Mouse (Mus musculus): ENCODE results near the gene Cercam. TPM values are rescaled to one million over a fixed set of nuclear protein-coding genes. Genes with fewer than 3 reads are reported as not detected.

Gene Cercam
- total RNA-seq (2022) = 10 to 100 TPM in 3 of 4 experiments, 1 to 10 TPM in 1; 7.7 to 11.6 (median 11.0) TPM

DNA sequence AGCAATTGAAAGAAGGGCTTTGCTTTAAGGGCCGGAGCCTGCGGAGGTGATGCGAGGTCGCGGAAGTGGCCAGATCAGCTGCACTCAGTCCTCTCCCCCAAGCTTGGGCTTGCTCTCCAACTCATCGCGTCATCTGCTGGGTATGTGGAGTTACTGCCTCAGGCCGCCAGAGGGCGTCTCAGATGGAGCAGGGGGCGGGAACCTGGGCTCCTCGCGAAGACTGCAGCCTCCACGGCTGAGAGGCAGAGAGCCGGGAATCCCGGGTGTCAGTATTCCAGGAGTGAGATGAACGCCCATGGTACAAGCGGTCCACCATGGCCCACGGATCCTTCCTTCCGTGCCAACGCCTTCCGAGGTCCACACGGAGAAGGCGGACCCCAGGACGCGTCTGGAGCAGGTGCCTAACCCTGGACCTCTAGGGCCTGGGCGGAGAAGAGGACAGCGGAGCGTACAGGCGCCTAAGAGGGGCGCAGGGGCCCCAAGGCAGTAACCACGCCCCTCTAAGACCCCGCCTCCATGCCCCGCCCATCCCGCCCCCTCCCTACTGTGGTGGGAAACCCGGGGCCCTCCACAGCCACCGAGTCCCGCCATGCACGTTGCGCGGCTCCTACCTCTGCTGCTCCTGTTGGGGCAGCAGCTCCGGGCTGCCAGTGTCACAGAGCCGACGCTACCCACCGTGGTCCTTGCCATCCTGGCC, at the start of gene Cercam:
Gene Cercam (plus strand): TSS at position 216 of the 697 bp plus-strand sequence.
- peak; percentile 66 to 71 for DNase-seq (ENCODE audit: low spot score in 2 of 2)

DNA sequence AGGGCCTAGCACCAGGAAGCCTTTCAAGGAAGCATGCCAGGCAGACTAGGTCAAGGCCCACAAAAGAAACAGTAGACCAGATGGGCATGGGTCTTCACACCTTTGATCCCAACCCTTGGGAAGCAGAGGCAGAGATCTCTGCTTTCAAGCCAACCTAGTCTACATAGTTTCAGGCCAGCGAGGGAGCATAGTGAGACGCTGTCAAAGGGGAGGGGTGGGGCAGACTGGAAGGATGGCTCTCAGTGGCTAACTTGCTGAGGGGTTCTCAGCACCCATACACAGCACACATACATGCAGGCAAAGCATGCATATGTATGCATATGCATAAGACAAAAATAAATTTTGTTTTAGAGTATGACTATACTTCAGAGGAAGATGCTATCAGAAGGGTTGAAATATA, 49.6 kb upstream of the Cercam start:
- no peak for DNase-seq (ENCODE audit: low spot score in 2 of 2)

DNA sequence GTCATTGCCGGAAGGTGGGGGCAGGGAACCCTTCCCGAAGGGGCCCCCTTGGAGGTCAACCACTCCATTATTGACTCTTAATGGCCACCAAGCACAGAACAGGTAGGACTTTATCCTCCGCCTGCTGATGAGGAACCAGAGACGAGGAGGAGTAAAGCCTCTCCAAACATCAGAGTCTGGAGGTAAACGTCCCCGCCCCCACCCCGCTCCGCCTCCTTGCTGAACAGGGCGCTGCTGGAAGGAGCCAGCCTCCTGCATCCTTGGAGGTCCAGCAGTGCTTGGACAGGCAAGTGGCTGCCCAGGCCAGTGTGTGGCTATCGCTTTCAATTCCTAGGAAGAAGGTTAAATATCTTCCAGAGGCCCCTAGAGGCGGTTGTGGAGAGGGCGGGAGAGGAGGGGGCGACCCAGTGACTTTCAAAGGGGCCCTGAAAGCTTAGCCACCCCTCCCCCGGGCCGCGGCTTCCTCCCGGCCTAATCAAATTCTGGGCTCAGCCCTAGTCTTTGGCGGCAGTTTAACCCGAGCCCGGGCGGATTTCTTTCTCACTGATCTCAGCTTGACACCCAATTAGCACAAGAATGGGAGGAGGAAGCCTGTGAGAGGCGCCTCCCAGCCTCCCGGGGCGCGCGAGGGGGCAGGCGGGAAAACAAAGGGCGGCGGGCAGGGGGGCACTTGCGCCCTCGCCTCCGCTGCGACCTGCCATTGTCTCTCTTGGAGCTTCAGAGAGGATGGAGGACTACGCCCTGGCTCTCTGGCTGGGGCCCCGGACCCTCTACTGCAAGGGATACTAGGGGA, 48.7 kb upstream of the Cercam start, which contains the start of gene Urm1:
Gene Urm1 (plus strand): TSS at position 51 of the 793 bp plus-strand sequence.
- DNase-seq (ENCODE audit: low spot score in 2 of 2) = peak; percentile 60 to 67

DNA sequence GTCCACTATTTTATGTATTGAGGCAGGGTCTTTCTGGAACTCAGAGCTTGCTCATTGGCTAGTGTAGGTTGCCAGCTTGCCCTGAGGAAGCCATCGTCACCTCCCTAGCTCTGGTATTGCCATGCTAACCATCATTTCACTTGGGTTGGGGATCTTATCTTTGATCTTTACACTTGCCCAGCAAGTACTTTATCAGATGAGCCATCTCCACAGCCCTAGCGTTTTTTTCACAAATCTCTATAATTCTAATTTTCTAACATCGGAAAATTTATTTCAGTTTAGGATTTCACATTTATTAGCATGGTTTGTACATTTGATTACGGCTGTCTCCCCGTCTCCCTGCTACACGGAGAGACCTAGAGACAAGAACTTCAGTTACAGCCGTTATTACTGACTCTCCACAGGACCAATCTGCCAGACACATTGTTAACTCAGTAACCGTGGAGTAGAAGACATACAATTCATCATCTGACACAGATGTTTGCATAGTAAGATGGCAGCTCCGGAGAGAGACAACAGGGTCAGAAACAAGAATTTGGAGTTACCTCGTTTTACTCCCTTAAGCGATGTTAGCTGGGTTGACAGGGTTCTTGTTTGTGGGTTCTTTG, 42.5 kb upstream of the Cercam start:
- DNase-seq (ENCODE audit: low spot score in 2 of 2) = no peak

DNA sequence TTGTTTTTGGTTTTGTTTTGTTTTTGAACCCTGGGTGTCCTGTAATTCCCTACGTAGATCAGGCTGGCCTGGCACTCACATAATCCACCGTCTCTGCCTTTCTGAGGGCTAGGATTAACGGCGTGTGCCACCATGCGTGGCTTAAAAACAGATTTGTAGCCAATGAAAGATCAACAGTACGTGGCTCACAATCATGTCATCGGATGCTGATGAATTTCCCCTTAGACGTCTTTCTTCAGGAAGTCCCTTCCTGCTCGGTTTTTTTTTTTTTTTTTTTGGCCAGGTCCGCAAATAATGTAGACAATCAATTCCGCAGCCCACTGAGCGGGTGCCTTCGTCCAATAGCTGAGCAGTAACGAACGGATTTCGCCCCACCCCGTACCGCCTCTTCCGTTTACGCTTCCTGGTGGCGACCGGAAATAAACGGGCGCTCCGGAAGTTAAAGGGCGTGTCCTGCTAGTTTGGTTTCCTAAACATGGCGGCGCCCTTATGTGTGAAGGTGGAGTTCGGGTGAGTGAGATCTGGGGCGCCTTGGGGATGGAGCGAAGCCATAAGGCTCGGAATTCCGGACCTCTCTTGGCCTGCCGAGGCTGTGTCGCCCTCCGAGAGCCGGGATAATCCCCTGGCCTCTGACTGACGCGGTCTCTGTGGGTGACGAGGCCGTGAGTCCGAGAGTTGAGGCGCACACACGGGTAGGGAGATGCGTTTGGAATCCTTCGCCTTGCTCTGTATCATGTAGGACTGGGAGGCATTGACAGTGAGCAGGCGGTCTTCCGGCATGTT, 41.8 kb upstream of the Cercam start:
- DNase-seq (ENCODE audit: low spot score in 2 of 2) = peak; percentile 78 to 96

DNA sequence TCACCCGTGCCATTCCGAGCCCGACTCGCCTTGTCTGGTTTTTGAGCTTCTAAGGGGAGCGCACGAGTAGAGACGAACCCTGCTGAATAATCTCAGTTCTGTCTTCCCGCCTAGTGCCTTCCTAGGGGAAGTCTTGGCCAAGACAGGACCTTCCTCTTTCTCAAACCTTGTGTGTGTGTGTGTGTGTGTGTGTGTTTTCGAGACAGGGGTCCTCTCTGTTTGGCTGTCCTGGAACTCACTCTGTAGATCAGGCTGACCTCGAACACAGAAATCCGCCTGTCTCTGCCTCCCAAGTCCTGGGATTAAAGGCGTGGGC, 41.3 kb upstream of the Cercam start:
- DNase-seq (ENCODE audit: low spot score in 2 of 2) = no peak

DNA sequence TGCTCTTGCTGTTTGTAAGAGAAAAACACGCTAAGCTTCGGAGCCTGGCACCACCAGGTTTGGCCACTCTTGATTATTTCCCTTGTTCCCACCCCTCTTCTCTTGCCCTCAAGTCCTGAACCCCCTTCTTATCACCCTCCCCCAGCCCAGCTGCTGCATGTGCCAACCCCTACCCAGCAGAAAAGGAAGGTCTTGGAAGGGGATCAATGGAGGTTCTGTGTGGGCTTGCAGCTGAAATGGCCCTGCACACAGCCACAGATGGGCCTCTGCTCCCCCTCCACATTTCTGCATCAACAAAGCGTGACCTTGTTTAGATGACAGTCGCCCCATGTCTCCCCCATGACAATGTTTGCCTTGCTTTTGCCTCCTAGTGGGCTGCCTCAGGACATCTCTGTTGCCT, 37.9 kb upstream of the Cercam start:
- peak in 1 of 2 experiments; percentile 66 for DNase-seq (ENCODE audit: low spot score in 2 of 2)

DNA sequence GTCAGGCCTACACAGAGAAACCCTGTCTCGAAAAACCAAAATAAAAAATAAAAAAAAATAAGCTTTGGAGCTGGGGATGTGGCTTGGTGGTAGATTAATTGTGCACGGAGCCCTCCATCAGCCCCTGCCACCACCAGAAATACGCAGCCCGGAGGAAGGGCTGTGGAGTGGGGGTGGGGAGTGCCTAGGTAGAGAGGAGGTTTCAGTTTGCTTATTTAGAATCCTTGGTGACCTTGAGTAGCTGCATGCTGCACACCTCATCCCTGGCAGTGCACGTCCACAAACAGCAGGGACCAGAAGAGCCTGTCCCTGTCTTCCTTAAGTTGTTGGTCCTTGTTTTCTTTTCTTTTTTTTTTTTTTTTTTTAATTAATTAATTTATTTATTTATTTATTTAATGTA, 35.2 kb upstream of the Cercam start:
- no peak for DNase-seq (ENCODE audit: low spot score in 2 of 2)

DNA sequence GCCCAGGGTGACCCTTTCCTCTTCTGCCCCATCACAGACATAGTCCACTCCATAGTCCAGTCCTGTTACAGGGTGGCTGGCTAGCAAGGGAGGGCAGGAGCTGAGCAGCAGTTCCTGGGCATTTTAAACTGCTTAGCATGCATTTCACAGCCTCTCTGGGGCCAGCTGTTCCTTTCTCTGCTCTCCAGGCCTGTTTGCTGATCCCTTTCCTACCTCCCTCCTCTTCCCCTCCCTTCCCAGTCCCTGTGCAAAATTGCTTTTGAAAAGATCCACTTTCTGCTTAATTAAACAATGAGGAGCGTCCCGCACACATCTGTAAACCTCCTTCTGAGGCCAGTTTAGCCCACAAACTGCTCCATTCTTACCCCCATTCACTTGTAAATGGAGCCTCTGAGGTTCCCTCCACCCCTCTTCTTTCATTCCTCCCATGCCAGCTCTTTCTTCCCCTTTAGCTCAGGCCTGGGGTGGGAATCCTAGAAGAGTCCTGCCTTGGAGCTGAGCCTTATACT, 33.5 kb upstream of the Cercam start:
- DNase-seq (ENCODE audit: low spot score in 2 of 2) = no peak

DNA sequence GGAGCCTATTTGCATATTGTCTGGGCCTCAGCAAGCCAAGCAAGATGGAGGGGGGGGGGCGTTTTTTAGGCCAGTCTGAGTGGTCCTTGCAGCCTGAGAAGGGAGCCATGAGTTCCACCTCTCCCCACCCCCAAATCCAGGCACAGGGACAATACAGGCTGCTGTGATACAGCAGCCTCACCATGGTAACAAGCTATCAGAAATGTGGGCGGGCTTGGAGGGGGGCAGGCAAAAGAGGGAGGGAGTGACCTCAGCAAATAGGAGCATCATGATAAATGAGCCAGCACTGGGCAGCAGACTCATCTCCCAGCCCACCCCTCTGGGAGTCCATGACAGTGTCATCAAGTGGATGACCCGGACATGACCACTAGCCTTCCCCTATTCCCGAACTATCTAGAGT, 29.5 kb upstream of the Cercam start:
- no peak for DNase-seq (ENCODE audit: low spot score in 2 of 2)

DNA sequence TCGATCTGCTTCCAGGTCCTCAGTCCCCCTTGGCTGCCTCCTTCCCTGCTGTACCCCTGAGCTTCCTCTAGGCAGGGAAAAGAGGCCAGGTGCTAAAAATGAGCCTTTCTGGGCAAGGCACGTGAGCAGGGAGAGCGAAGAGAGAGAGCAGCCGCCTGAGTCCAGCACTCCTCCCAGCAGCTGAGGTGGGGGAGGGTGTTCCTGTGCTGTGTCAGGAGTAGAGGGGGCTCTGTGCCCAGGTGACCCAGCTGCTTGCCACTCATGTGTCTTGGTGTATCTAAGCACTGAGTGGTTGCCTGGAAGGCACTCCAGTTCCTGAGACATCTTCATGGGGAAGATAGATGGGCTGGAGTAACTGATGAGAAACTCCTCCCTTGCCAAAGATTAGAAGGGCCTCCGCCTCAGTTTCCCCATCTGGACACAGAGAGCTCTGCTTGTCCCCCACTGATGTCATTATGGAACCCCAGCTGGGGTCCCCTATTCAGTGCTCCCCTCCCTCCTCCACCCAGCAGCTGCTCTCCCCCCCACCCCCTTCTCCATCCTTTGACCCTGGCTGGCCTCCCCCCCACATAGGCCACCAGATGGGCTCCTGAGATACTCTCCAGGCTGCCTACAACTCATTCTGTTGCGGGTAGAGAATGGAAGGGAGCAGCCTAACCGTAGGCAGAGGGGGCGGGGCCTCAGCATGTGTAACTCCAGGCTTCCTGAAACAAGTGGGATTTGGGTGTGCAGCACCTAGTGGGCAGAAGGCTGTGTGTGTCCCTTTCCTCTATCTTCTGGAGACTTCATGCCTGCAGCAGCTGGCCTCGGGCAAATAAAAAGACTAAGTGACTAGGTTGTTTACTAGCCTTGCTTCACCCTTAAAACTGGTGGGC, 25.5 kb upstream of the Cercam start:
- peak in 1 of 2 experiments; percentile 66 for DNase-seq (ENCODE audit: low spot score in 2 of 2)

DNA sequence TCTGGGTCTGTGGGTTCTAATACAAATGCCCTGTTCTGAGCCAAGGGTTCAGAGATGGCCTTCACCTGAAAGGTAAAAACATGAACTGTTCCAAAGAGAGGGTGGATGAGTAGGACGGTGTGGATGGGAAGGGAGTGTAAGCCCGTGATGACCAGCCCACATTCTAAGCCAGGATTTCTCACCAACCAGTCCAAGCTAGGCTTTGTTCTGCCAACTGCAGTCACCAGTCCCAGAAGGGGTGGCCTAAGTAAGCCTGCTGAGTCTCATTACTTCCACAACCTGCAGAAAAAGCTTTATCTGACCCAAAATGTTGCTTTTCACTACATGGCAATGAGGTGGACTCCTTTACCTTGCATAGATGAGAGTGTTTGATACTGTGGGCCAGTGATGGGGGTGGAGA, 24.8 kb upstream of the Cercam start:
- DNase-seq (ENCODE audit: low spot score in 2 of 2) = no peak

DNA sequence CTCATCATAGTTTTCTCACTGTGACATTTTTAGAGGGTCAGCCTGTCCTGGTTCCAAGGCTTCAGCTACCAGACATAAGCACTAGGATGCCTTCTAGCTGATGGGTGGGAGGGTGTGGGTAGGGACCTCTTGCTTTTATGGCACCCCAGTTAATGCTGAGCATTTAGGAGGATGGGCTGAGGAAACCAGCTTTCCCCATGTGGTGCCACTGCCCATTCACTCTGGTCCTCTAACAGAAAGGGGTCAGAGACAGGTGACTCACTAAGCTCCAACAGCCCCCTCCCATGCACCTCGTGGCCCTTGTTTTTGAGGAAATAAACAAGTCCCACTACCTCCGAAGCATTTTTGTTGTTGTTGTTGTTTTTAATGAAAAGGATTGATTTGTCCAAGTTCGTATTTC, 24.3 kb upstream of the Cercam start:
- DNase-seq (ENCODE audit: low spot score in 2 of 2) = no peak

DNA sequence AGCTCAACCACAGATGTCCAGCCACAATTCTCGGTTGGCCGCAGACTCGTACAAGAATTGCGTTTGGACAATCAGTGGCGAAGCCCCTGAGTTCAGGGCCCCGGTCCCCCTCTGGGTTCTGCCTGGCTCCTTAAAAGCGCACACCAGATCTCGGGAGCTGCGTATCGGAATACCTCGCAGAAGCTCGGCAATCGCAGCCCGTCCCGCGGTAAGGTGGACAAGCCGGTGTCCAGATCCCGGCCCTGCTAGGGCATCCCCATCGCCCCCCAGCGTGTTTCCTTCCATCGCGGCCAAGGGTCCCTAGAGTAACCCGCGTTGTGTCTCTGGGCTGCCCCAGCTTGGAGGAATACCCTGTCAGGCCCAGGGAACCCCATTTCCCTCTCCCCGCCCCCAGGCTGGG, 23.3 kb upstream of the Cercam start:
- DNase-seq (ENCODE audit: low spot score in 2 of 2) = no peak

DNA sequence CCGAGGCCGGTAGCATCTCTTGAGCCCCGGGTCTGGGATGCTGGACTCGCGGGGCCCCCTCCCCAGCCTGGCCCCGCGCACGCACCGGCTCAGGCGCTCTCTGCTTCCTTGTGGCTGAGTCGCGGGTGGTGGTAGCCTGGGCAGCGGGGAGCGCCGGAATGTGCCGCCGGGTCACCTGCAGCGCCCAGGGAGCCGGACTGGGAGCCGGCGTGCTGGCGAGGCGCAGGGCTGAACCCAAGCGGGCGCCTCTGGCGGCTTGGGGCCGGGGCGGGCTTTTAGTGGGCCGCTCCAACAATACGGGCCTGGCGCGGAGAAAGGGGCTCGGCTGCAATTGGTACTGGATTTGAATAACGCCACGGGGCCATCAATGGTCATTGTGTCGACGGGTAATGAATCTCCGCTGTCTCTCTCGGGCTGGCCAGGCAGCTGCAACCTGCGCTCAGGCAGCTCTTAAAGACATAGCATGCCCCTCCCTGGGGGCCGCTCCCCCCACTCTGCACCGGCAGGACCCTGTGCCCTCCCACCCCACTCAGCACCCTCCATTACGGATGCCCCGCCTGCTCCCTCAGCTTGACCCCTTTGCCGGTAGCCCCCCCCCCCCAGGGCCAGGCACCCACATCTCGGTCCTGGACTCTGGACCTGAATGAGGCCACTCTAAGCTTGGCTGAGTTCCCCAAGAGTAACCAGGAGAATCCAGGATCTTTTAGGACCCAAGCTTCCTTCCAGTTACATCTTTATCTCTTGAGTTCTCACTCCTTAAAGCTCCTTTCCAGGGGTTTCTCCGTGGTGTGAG, 22.7 kb upstream of the Cercam start:
- DNase-seq (ENCODE audit: low spot score in 2 of 2) = no peak

DNA sequence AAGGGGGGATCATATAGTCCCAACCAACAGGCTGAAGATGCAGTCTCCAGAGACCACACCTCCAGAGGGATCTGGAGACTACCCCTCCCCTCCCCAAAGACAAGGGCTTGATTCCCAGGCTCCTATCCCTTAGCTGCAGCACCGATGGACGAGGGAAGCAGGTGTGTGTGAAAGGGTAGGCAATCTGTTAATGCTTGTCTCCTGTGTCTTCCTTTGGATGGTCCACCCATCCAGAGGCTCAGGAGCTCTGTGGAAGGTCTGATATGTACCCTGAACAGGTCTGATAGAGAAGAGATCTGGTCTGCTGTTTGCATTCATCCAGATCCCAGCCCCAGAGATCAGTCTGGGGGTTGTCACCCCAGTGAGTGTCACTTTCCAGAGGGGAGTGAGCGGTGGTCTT, 22.1 kb upstream of the Cercam start:
- DNase-seq (ENCODE audit: low spot score in 2 of 2) = no peak

DNA sequence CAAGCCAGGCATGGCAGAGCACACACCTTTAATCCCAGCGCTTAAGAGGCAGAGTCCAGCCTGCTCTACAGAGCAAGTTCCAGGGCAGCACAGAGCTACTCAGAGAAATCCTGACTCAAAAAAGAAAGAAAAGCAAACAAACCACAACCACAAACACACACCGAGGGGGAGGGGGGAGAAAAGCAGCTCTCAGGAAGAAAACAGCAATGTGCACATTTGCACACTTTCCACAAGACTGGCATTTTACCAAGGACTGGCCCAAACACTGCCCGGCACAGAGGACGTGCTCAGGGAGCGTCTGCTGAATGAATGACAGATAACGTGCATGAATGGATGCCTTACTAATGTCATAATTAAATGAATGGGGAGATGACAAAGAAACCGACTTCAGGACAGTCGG, 19.9 kb upstream of the Cercam start:
- no peak for DNase-seq (ENCODE audit: low spot score in 2 of 2)

DNA sequence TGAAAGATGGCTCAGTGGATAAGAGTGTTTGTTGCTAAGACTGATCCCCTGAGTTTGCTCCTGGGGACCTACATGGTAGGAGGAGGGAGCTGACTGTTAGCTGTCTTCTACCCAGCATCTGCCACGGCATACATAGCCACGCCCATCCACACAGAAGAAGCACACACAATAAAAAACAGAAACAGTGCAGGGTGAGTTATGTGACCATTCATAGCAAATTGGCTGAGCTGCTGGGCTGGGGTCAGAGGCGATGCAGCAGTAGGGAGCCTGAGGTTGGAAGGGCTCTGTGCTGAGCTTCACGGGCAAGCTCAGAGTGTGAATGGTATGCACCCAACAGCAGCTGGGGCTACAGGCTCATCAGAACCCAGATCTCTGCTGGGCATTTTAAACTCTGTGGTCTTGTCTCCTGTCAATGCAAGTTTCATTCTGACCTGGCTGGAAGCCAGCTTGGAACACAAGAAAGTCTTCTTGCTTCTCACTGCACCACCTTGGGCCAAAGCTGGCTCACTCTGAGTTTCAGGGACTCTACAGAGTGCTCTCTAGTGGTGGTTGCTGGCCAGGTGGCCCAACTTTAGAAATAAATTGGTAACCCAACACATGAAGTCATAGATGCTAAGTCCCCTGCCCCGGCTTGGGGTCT, 19.0 kb upstream of the Cercam start:
- no peak for DNase-seq (ENCODE audit: low spot score in 2 of 2)

DNA sequence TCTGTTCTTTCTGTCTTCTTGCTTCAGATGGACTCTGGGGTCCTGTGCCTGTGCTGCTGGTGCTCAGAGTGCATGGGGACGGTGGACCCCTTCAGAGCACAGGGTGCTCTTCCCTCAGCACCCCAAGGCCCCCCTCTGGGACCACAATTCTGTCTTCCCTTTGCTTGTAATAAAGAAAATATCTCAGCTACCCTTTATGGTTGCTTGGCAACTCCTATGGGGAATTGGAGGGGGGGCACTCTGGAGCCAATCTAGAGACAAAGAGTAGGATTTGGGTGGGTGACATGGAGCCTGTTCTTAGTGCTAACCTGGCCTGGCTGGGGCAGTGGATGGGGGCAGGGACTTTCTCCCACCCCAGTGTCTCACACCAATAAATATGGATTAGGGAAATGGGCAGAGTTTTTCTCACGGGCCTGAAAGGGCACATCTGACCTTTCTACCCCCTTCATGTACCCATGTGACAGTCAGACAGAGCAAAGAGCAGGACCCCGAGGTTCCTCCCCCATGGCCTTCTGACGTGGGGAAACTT, 15.9 kb upstream of the Cercam start:
- DNase-seq (ENCODE audit: low spot score in 2 of 2) = no peak
